Mouse (Mus musculus) forebrain, embryonic 15.5 days (tissue): Measurements from ENCODE around the gene Rnpepl1. TPM values are rescaled to one million over a fixed set of nuclear protein-coding genes. Genes with fewer than 3 reads are reported as not detected.

ENCODE experiments used
- ATAC-seq: fragments of 200-750 bp; cut with Nextera tagmentation; replicated peaks from 2 replicates; pipeline ENCODE4 v1.8.0; 2017; ENCODE audit warnings: mild to moderate bottlenecking, moderate TSS enrichment, moderate library complexity
- H3K27ac ChIP-seq: fragments of 300-500 bp; sonication (generic); replicated peaks from 2 replicates; pipeline ENCODE4 v1.5.1; 2015; ENCODE audit warnings: mild to moderate bottlenecking, inconsistent platforms
- H3K27me3 ChIP-seq: fragments of 300-500 bp; sonication (generic); 2 replicates; pipeline ENCODE4 v1.6.1; 2015; ENCODE audit warnings: inconsistent platforms
- H3K36me3 ChIP-seq: fragments of 300-500 bp; sonication (generic); 2 replicates; pipeline ENCODE4 v1.6.1; 2015; ENCODE audit warnings: mild to moderate bottlenecking, inconsistent platforms
- H3K4me1 ChIP-seq: fragments of 300-500 bp; sonication (generic); 2 replicates; pipeline ENCODE4 v1.6.1; 2015; ENCODE audit warnings: inconsistent platforms
- H3K4me2 ChIP-seq: fragments of 300-500 bp; sonication (generic); replicated peaks from 2 replicates; pipeline ENCODE4 v1.6.1; 2015; ENCODE audit warnings: mild to moderate bottlenecking, inconsistent platforms
- H3K4me3 ChIP-seq: fragments of 300-500 bp; sonication (generic); 2 replicates; pipeline ENCODE4 v1.5.1; 2015; ENCODE audit warnings: mild to moderate bottlenecking, inconsistent platforms
- H3K9ac ChIP-seq: fragments of 300-500 bp; sonication (generic); replicated peaks from 2 replicates; pipeline ENCODE4 v1.6.1; 2015; ENCODE audit warnings: mild to moderate bottlenecking, inconsistent platforms
- H3K9me3 ChIP-seq: fragments of 300-500 bp; sonication (generic); 2 replicates; pipeline ENCODE4 v1.6.1; 2016; ENCODE audit warnings: inconsistent platforms
- WGBS: fragments of 180-500 bp; shearing (Covaris S2); methylation state at CpG from one replicate; pipeline ENCODE4 v1.1.7; 2015; ENCODE audit warnings: mixed read lengths; 5-methylcytosine and 5-hydroxymethylcytosine counted together
- polyA plus RNA-seq: library from polyadenylated mRNA; unstranded; fragments of >200 nt; fragmentation: Nextera tagmentation; extraction: Ambion mirVana; gene quantifications from 2 replicates; pipeline ENCODE4 v1.2.1, GENCODE M21; 2015

Gene Rnpepl1
- polyA plus RNA-seq, 1 experiment from 2014 or later, result 31.1 TPM

DNA sequence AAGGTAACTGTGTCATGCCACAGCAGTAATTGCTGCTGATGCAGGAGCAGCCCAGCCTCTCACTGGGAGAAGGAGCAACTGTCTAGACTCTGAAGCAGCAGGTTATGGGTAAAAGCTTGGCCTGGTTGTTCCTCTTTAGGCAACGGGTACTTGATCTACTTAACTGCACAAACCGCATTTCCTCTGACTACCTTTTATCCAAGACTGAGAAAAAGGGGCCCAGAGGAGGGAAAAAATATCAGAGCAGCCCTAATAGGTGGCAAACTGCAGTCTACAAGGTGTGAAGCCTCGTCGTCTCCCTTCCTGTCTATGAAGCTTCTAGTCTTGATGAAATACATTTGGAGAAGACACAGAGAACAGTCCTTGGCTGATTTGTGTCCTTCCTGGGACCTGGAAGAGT lies 23.0 kb downstream of the Rnpepl1 start:
- no peak for ATAC-seq
- Histone ChIP-seq H3K9ac (peak overlapping the region; percentile 83), H3K27ac (peak overlapping the region; percentile 98), H3K4me2 (peak overlapping the region; percentile 80), H3K36me3 (peaks cover 7% of the 10 kb centered on the region; the same call in 1 of the 2 replicates), H3K9me3 (no peaks in the 10 kb centered on the region), H3K4me3 (peak overlapping the region; percentile 81), H3K27me3 (no peaks in the 10 kb centered on the region), H3K4me1 (peaks cover 30% of the 10 kb centered on the region)
- 73% methylated on average over 4 of the region's 4 CpGs for WGBS

DNA sequence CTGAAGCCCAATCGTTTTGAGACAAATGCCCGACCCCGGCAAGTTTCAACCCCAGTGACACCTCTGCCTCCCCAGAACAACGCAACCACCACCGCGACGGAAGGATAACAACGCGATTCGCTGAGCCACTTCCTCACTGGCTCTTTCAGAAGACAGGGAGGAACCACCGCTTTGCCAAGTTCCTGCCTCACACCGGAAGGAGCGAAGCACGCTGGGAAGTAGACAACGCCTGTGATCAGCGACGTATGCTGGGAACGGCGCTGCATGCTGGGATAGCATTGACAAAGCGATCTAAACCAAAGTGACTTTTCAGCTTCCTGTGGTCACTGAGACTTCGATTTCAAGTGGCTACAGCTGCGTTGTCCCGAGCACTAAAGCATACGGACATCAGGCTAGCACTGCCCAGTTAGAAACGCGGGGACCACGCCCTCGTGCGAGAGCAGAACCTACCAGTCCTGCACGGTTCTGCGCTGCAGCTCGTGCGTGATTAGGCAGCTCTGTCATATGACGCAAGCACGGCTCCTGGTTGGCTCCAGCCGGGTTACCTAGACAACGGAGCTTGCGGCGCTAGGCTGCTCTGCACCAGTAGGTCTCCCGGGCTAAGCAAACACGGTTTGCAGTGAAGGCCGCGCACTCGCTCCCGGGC lies 23.7 kb downstream of the Rnpepl1 start, which contains the start of gene Capn10:
Capn10 (plus strand) TSS at position 195 of the 646 bp plus-strand sequence.
- WGBS, result 0% methylated on average over 45 of the region's 45 CpGs
- Histone ChIP-seq H3K27ac (peak within 1 kb of the TSS; percentile 98), H3K4me3 (peak within 1 kb of the TSS; percentile 81)

GRCm38 (mm10) chr1:92935054-92935962 lies 24.7 kb downstream of the Rnpepl1 start:
- Histone ChIP-seq H3K9me3 (no peaks in the 10 kb centered on the region), H3K36me3 (peaks cover 22% of the 10 kb centered on the region), H3K4me3 (peak overlapping the region; percentile 81), H3K27ac (peak overlapping the region; percentile 98), H3K27me3 (no peaks in the 10 kb centered on the region), H3K4me2 (peak overlapping the region; percentile 80), H3K4me1 (peaks cover 30% of the 10 kb centered on the region), H3K9ac (peak overlapping the region; percentile 83)
- WGBS, result 13% methylated on average over 10 of the region's 10 CpGs
- no peak for ATAC-seq

More for the DNA sequence above, 23.7 kb downstream of the Rnpepl1 start, which contains the start of gene Capn10:
- Histone ChIP-seq H3K4me2 (peak within 1 kb of the TSS; percentile 80), H3K9ac (peak within 1 kb of the TSS; percentile 83), H3K27me3 (no peaks in the 10 kb centered on the region), H3K9me3 (no peaks in the 10 kb centered on the region), H3K36me3 (peaks cover 12% of the 10 kb centered on the region), H3K4me1 (peaks cover 30% of the 10 kb centered on the region)
- peak; percentile 100 for ATAC-seq

DNA sequence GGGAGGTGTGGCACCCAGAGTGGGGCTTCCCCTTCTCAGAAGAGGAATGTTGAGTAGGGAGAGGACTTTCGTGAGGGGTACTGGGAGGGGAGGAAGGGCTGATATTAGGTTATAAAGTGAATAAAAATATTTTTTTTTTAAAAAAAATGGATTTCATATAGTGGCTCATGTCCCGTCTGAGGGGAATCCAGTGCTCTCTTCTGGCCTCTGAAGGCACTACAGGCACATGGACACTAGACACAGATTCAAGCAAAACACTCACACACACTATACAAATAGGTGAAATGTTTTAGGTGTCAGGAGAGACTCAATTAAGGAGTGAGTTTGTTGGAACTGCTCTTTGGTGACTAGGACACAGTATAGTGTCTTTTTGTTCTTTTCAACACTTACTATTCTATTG lies 25.4 kb downstream of the Rnpepl1 start:
- Histone ChIP-seq H3K27ac (peak overlapping the region; percentile 44), H3K4me1 (peaks cover 30% of the 10 kb centered on the region), H3K4me2 (peak overlapping the region; percentile 80), H3K4me3 (peak overlapping the region; percentile 81), H3K9ac (peak overlapping the region; percentile 83), H3K36me3 (peaks cover 28% of the 10 kb centered on the region), H3K9me3 (no peaks in the 10 kb centered on the region), H3K27me3 (no peaks in the 10 kb centered on the region)
- ATAC-seq, result no peak
- WGBS, result 53% methylated on average over 2 of the region's 2 CpGs

GRCm38 (mm10) chr1:92936467-92936866 lies 25.9 kb downstream of the Rnpepl1 start:
- Histone ChIP-seq H3K9me3 (no peaks in the 10 kb centered on the region), H3K4me2 (peak overlapping the region; percentile 80), H3K27me3 (no peaks in the 10 kb centered on the region), H3K4me3 (peak overlapping the region; percentile 81; the same call in 1 of the 2 replicates), H3K9ac (peak overlapping the region; percentile 26), H3K27ac (no peak overlapping the region), H3K36me3 (peaks cover 29% of the 10 kb centered on the region), H3K4me1 (peaks cover 30% of the 10 kb centered on the region)
- no peak for ATAC-seq
- 85% methylated on average over 3 of the region's 3 CpGs for whole genome bisulfite sequencing

DNA sequence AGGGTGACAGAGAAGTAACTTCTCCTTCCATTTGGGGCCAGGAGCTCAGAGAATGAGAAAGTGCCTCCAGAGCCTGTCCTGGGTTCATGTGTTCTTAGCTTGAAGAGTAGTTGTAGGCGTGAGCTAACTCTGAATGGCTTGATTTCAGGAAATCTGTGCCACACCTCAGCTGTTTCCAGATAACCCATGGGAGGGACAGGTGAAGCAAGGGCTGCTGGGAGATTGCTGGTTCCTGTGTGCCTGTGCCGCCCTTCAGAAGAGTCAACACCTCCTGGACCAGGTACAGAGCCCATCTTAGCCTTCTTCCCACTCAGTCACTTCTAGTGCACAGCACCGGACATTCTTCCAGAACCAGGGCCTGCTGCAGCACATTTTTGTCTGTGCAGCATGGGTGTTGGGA lies 27.2 kb downstream of the Rnpepl1 start:
- Histone ChIP-seq H3K27me3 (no peaks in the 10 kb centered on the region), H3K4me1 (peaks cover 30% of the 10 kb centered on the region), H3K9ac (no peak overlapping the region), H3K27ac (no peak overlapping the region), H3K4me3 (no peak overlapping the region), H3K9me3 (no peaks in the 10 kb centered on the region), H3K4me2 (no peak overlapping the region), H3K36me3 (peaks cover 39% of the 10 kb centered on the region)
- no peak for ATAC-seq
- 91% methylated on average over 3 of the region's 3 CpGs for WGBS

DNA sequence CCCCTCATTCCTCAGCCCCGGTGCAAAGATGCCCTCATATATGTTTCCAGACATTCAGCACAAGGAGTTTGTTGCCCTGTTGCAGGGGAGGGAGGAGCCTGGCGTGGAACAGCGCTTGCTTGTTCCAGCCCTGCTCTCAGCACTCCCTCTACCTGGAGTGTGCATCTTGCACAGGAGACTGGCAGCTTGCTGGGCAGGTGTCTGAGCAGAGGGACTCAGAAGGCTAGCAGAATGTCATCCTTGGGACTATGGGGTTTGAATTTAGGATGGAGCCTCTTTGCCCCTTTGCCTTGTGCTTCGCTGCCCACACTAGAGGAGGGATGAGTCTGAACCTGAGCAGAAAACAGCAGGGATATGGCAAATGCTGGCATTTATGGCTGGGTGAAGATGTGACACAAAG lies 29.2 kb downstream of the Rnpepl1 start:
- ATAC-seq, result no peak
- H3K36me3 ChIP-seq, result peaks cover 56% of the 10 kb centered on the region
- no peak overlapping the region for H3K4me2 ChIP-seq
- peaks cover 24% of the 10 kb centered on the region for H3K4me1 ChIP-seq
- H3K4me3 ChIP-seq, result no peak overlapping the region
- no peak overlapping the region for H3K9ac ChIP-seq
- H3K27ac ChIP-seq, result no peak overlapping the region
- 95% methylated on average over 4 of the region's 4 CpGs for WGBS
- H3K27me3 ChIP-seq, result no peaks in the 10 kb centered on the region
- H3K9me3 ChIP-seq, result no peaks in the 10 kb centered on the region

DNA sequence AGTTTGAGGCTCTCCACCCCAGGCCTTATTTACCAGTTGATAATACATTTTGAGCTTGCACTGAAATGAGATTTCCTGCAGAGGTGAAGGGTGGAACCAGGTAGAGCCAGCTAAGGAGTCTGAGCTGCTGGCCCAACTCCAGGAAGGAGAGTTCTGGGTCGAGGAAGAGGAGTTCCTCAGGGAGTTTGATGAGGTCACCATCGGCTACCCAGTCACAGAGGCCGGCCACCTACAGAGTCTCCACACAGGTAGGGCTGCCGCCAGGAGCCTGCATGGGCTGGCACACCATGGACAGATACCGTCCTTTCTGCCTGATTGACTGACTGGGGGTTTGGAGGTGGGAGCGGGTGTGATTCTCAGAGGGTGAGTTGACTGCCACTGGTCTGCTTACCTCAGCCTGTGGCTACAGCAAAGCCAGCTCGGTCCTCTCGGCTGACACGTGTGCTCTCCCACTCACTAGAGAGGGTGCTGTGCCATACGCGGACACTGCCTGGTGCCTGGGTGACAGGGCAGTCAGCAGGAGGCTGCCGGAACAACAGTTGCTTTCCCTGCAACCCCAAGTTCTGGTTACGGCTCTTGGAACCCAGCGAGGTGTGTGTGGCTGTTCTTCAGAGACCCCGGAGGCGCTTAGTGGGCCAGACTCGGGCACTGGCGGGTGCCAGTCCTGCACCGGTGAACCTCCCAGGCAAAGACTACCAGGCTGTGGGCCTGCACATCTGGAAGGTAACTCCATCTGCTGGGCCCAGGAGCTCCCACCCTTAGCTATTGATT lies 32.8 kb downstream of the Rnpepl1 start:
- no peaks in the 10 kb centered on the region for H3K9me3 ChIP-seq
- no peaks in the 10 kb centered on the region for H3K4me1 ChIP-seq
- peaks cover 85% of the 10 kb centered on the region for H3K36me3 ChIP-seq
- no peak overlapping the region for H3K4me2 ChIP-seq
- no peak for ATAC-seq
- no peaks in the 10 kb centered on the region for H3K27me3 ChIP-seq
- no peak overlapping the region for H3K4me3 ChIP-seq
- no peak overlapping the region for H3K9ac ChIP-seq
- 92% methylated on average over 19 of the region's 19 CpGs for WGBS
- H3K27ac ChIP-seq, result no peak overlapping the region

DNA sequence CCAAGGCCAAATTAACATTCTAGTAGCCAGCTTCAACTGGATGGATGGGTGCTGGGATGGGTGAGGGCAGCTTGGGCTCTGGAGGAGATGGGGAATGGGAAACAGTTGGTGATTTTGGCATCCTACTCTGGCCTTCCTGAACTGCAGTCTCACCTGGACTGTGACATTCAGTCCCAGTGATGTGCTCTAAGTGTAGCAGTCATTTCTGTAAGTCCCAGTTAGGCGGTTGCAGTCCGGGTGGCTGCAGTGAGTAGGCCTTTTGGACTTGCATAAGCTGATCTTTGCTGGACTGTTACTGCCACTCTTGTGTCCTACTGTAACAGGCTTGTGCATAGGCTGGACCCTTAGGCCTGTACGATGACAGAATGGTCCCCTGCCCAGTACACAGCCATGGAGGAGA lies 37.4 kb downstream of the Rnpepl1 start:
- 98% methylated on average over 3 of the region's 3 CpGs for WGBS
- Histone ChIP-seq H3K36me3 (peaks cover 55% of the 10 kb centered on the region), H3K4me3 (no peak overlapping the region), H3K9me3 (no peaks in the 10 kb centered on the region), H3K4me2 (no peak overlapping the region), H3K9ac (no peak overlapping the region), H3K27ac (no peak overlapping the region), H3K27me3 (no peaks in the 10 kb centered on the region), H3K4me1 (no peaks in the 10 kb centered on the region)
- ATAC-seq, result no peak

DNA sequence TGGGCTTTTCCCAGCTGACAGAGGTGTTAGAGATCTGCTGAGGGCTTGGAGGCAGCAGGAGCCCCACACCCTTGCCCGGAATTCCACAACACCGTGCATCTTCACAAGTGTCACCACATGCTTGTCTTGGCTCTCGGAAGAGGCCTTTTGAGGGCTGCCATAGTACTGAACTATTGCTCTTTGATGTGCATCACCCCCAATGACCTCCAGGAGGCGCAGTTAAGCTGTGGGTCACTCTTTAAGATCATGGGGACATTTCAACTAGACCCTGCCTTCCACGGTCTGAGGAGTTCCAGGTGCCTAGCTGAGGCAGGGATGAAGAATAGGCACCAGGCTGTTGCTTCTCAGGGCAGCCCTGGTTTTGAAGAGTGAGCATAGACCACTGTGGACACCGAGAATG lies 38.8 kb downstream of the Rnpepl1 start:
- no peak overlapping the region for H3K9ac ChIP-seq
- no peaks in the 10 kb centered on the region for H3K27me3 ChIP-seq
- no peak overlapping the region for H3K4me3 ChIP-seq
- ATAC-seq, result no peak
- H3K9me3 ChIP-seq, result no peaks in the 10 kb centered on the region
- H3K4me1 ChIP-seq, result no peaks in the 10 kb centered on the region
- no peak overlapping the region for H3K4me2 ChIP-seq
- H3K36me3 ChIP-seq, result peaks cover 40% of the 10 kb centered on the region
- WGBS, result 62% methylated on average over 6 of the region's 6 CpGs
- H3K27ac ChIP-seq, result no peak overlapping the region

GRCm38 (mm10) chr1:92950607-92951006 lies 40.0 kb downstream of the Rnpepl1 start, which contains the start of gene Gpr35:
TSS of gene Gpr35 (plus strand) at chr1:92950865.
- H3K4me1 ChIP-seq, result no peaks in the 10 kb centered on the region
- WGBS, result 85% methylated on average over 5 of the region's 5 CpGs
- ATAC-seq, result no peak
- no peaks in the 10 kb centered on the region for H3K27me3 ChIP-seq
- H3K9me3 ChIP-seq, result no peaks in the 10 kb centered on the region
- no peak within 1 kb of the TSS for H3K4me2 ChIP-seq
- H3K36me3 ChIP-seq, result peaks cover 28% of the 10 kb centered on the region
- no peak within 1 kb of the TSS for H3K9ac ChIP-seq
- H3K4me3 ChIP-seq, result no peak within 1 kb of the TSS
- no peak within 1 kb of the TSS for H3K27ac ChIP-seq
